Mouse (Mus musculus): Measurements from ENCODE around the gene Theg.
A peak's percentile ranks its signal among the peaks of the same experiment; 100 is the strongest.

The Theg gene

GRCm38 (mm10) chr10:79587061-79587751 lies at the start of gene Theg:
Gene Theg, minus strand, starts transcription at chr10:79587331.
- no peak for DNase-seq (ENCODE audit: low spot score in 2 of 2)

- no peak for DNase-seq (ENCODE audit: low spot score in 2 of 2)
Observed at GRCm38 (mm10) chr10:79636287-79636686, 49.2 kb upstream of the Theg start.

- DNase-seq (ENCODE audit: low spot score in 2 of 2): peak; percentile 55 to 63
Observed at GRCm38 (mm10) chr10:79633006-79633777, 46.1 kb upstream of the Theg start.

GRCm38 (mm10) chr10:79631432-79631831 lies 44.3 kb upstream of the Theg start:
- peak; percentile 54 to 69 for DNase-seq (ENCODE audit: low spot score in 2 of 2)

- DNase-seq (ENCODE audit: low spot score in 2 of 2): no peak
Observed at GRCm38 (mm10) chr10:79628377-79628776, 41.2 kb upstream of the Theg start.

- DNase-seq (ENCODE audit: low spot score in 2 of 2): no peak
Observed at GRCm38 (mm10) chr10:79626156-79626555, 39.0 kb upstream of the Theg start.

GRCm38 (mm10) chr10:79625398-79625797 lies 38.3 kb upstream of the Theg start:
- no peak for DNase-seq (ENCODE audit: low spot score in 2 of 2)

- DNase-seq (ENCODE audit: low spot score in 2 of 2): no peak
Observed at GRCm38 (mm10) chr10:79623950-79624349, 36.8 kb upstream of the Theg start.

- DNase-seq (ENCODE audit: low spot score in 2 of 2): no peak
Observed at GRCm38 (mm10) chr10:79616376-79616775, 29.2 kb upstream of the Theg start.

- DNase-seq (ENCODE audit: low spot score in 2 of 2): no peak
Observed at GRCm38 (mm10) chr10:79615860-79616259, 28.7 kb upstream of the Theg start.

- no peak for DNase-seq (ENCODE audit: low spot score in 2 of 2)
Observed at GRCm38 (mm10) chr10:79614305-79614643, 27.1 kb upstream of the Theg start.

- peak; percentile 73 to 79 for DNase-seq (ENCODE audit: low spot score in 2 of 2)
Observed at GRCm38 (mm10) chr10:79613578-79614304, 26.6 kb upstream of the Theg start, which contains the start of gene C2cd4c. Gene C2cd4c, minus strand, starts transcription at chr10:79614025.

- DNase-seq (ENCODE audit: low spot score in 2 of 2): no peak
Observed at GRCm38 (mm10) chr10:79612192-79613135, 25.3 kb upstream of the Theg start.

GRCm38 (mm10) chr10:79611296-79611695 lies 24.2 kb upstream of the Theg start:
- no peak for DNase-seq (ENCODE audit: low spot score in 2 of 2)

- DNase-seq (ENCODE audit: low spot score in 2 of 2): no peak
Observed at GRCm38 (mm10) chr10:79609276-79609675, 22.1 kb upstream of the Theg start.

- no peak for DNase-seq (ENCODE audit: low spot score in 2 of 2)
Observed at GRCm38 (mm10) chr10:79607892-79608291, 20.8 kb upstream of the Theg start.

- no peak for DNase-seq (ENCODE audit: low spot score in 2 of 2)
Observed at GRCm38 (mm10) chr10:79606537-79606936, 19.4 kb upstream of the Theg start.

- DNase-seq (ENCODE audit: low spot score in 2 of 2): peak in 1 of 2 experiments; percentile 61
Observed at GRCm38 (mm10) chr10:79597936-79598230, 10.8 kb upstream of the Theg start.

- DNase-seq (ENCODE audit: low spot score in 2 of 2): peak; percentile 80 to 84
Observed at GRCm38 (mm10) chr10:79597051-79597935, 10.2 kb upstream of the Theg start.

- no peak for DNase-seq (ENCODE audit: low spot score in 2 of 2)
Observed at GRCm38 (mm10) chr10:79595590-79595929, 8.4 kb upstream of the Theg start.
